Mouse (Mus musculus): ENCODE results near the gene Ski.

DNA sequence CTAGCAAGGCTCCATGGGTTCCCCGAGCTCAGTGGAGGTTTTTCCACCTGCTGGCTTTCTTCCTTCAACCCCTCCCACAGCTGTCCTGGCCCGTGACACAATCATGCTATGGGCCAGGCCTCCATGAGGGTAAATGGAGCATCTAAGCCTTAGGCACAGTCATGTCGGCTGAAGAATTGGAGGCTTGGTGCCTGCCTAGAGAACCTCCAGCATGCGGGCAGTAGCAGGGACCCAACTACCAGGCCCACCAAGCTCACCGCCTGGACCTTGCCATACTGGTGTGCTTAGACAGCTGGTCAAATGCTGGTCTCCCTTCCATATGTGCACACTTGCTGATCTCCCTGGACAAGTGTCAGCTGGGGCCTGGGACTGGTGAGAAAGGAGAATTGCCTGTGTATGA lies 3.5 kb upstream of the Ski start:
- TF ChIP-seq POLR2A (IDR thresholded peaks at IDR 0.05; ENCODE audit: insufficient read depth, low read depth, low read length) (no peak), CTCF (IDR thresholded peaks at IDR 0.05) (no peak)

Data from heart, adult 2 months (tissue).